Mouse (Mus musculus) forebrain, embryonic 15.5 days (tissue): Measurements from ENCODE around the gene Gm6583. TPM values are rescaled to one million over a fixed set of nuclear protein-coding genes. Genes with fewer than 3 reads are reported as not detected.

Experiments used
- ATAC-seq: fragments of 200-750 bp; cut with Nextera tagmentation; replicated peaks from 2 replicates; pipeline ENCODE4 v1.8.0; 2017; ENCODE audit warnings: mild to moderate bottlenecking, moderate TSS enrichment, moderate library complexity
- H3K27ac ChIP-seq: fragments of 300-500 bp; sonication (generic); replicated peaks from 2 replicates; pipeline ENCODE4 v1.5.1; 2015; ENCODE audit warnings: mild to moderate bottlenecking, inconsistent platforms
- H3K27me3 ChIP-seq: fragments of 300-500 bp; sonication (generic); 2 replicates; pipeline ENCODE4 v1.6.1; 2015; ENCODE audit warnings: inconsistent platforms
- H3K36me3 ChIP-seq: fragments of 300-500 bp; sonication (generic); 2 replicates; pipeline ENCODE4 v1.6.1; 2015; ENCODE audit warnings: mild to moderate bottlenecking, inconsistent platforms
- H3K4me1 ChIP-seq: fragments of 300-500 bp; sonication (generic); 2 replicates; pipeline ENCODE4 v1.6.1; 2015; ENCODE audit warnings: inconsistent platforms
- H3K4me2 ChIP-seq: fragments of 300-500 bp; sonication (generic); replicated peaks from 2 replicates; pipeline ENCODE4 v1.6.1; 2015; ENCODE audit warnings: mild to moderate bottlenecking, inconsistent platforms
- H3K4me3 ChIP-seq: fragments of 300-500 bp; sonication (generic); 2 replicates; pipeline ENCODE4 v1.5.1; 2015; ENCODE audit warnings: mild to moderate bottlenecking, inconsistent platforms
- H3K9ac ChIP-seq: fragments of 300-500 bp; sonication (generic); replicated peaks from 2 replicates; pipeline ENCODE4 v1.6.1; 2015; ENCODE audit warnings: mild to moderate bottlenecking, inconsistent platforms
- H3K9me3 ChIP-seq: fragments of 300-500 bp; sonication (generic); 2 replicates; pipeline ENCODE4 v1.6.1; 2016; ENCODE audit warnings: inconsistent platforms
- WGBS: fragments of 180-500 bp; shearing (Covaris S2); methylation state at CpG from one replicate; pipeline ENCODE4 v1.1.7; 2015; ENCODE audit warnings: mixed read lengths; 5-methylcytosine and 5-hydroxymethylcytosine counted together
- polyA plus RNA-seq: library from polyadenylated mRNA; unstranded; fragments of >200 nt; fragmentation: Nextera tagmentation; extraction: Ambion mirVana; gene quantifications from 2 replicates; pipeline ENCODE4 v1.2.1, GENCODE M21; 2015

The Gm6583 gene
- polyA plus RNA-seq, 1 experiment from 2014 or later, result 0.08 TPM

DNA sequence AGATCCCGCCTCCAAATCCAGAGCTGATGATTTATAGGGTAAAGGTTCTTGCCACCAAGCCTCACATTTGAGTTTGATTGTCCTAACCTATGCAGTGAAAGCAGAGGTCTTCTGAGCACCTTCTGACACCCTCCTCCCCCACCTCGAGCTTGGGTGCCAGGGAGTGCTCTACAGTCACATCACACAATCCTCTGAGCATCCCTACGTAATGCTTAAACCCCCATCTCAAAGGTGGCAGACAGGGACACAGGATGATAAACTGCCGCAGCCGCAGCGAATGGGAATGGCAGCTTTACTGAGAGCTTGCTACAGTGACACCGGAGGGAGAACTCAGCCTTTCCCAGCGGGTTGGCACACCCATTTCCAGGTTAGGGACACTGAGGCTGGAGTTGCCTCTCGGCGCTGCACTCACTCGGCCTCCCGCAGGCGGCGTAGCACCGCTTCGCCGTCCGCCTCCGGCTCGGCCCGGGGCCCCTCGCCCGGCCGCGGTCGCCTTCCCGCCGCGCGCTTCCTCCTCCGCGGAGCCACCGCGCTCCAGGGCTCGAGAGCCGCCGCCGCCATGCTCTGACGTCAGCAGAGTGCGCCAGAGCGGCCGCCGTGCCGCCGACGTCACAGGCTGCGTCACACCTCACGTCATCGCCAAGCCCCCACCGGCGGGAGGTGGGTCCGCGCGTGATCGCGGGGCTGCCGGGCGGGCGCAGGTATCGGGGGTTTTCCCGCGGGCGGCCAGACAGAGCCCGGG lies 13.2 kb downstream of the Gm6583 start, which contains the start of the genes Srrd and Hps4:
Srrd (minus strand) TSS at position 578 of the 742 bp plus-strand sequence.
Hps4 (plus strand) TSS at position 621 of the 742 bp plus-strand sequence.
- H3K4me2 ChIP-seq, result peak within 1 kb of the TSS; percentile 76
- H3K27me3 ChIP-seq, result no peaks in the 10 kb centered on the region
- H3K27ac ChIP-seq, result peak within 1 kb of the TSS; percentile 44
- WGBS, result 2% methylated on average over 64 of the region's 64 CpGs
- H3K4me3 ChIP-seq, result peak within 1 kb of the TSS; percentile 84
- ATAC-seq, result peak; percentile 72
- H3K36me3 ChIP-seq, result peaks cover 23% of the 10 kb centered on the region
- H3K4me1 ChIP-seq, result peaks cover 33% of the 10 kb centered on the region
- peak within 1 kb of the TSS; percentile 71 for H3K9ac ChIP-seq
- H3K9me3 ChIP-seq, result no peaks in the 10 kb centered on the region

DNA sequence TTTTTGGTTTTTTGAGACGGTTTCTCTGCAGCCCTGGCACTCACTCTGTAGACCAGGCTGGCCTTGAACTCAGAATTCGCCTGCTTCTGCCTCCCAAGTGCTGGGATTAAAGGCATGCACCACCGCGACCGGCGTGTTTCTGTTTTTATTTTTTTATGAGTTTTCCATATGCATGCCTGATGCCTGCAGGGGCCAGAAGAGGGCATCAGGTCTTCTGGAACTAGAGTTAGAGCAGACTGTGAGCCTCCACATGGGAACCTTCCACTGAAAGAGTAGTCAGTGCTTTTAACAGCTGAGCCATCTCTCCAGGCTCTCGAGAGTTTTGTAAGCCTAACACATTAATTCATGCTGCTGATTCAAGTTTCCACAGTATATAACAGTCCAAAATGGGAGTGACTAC lies 16.6 kb downstream of the Gm6583 start:
- Histone ChIP-seq H3K9ac (no peak overlapping the region), H3K36me3 (peaks cover 53% of the 10 kb centered on the region), H3K4me1 (peaks cover 22% of the 10 kb centered on the region), H3K27me3 (no peaks in the 10 kb centered on the region), H3K9me3 (no peaks in the 10 kb centered on the region), H3K4me2 (no peak overlapping the region), H3K27ac (no peak overlapping the region), H3K4me3 (no peak overlapping the region)
- 80% methylated on average over 7 of the region's 7 CpGs for WGBS
- no peak for ATAC-seq

DNA sequence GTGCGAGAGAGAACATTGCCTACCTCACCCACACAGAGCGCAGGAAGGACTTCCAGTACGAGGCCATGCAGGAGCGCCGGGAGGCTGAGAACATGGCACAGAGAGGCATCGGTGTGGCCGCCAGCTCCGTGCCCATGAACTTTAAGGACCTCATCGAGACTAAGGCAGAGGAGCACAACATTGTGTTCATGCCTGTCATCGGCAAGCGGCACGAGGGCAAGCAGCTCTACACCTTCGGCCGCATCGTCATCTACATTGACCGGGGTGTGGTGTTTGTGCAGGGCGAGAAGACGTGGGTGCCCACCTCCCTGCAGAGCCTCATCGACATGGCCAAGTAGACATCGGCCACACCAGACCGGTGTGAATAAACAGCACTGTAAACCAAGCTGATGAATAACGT lies 18.8 kb downstream of the Gm6583 start:
- Histone ChIP-seq H3K27ac (no peak overlapping the region), H3K4me1 (peaks cover 6% of the 10 kb centered on the region), H3K4me3 (no peak overlapping the region), H3K9me3 (no peaks in the 10 kb centered on the region), H3K9ac (no peak overlapping the region), H3K4me2 (no peak overlapping the region), H3K27me3 (no peaks in the 10 kb centered on the region), H3K36me3 (peaks cover 74% of the 10 kb centered on the region)
- ATAC-seq, result no peak
- WGBS, result 95% methylated on average over 22 of the region's 22 CpGs

- 32% methylated on average over 2 of the region's 2 CpGs for WGBS
- no peak overlapping the region for H3K27ac ChIP-seq
- no peak overlapping the region for H3K4me3 ChIP-seq
- H3K36me3 ChIP-seq, result peaks cover 89% of the 10 kb centered on the region
- no peak overlapping the region for H3K4me2 ChIP-seq
- H3K27me3 ChIP-seq, result no peaks in the 10 kb centered on the region
- H3K9ac ChIP-seq, result no peak overlapping the region
- H3K9me3 ChIP-seq, result no peaks in the 10 kb centered on the region
- ATAC-seq, result no peak; the same call in 1 of the 2 replicates
- no peaks in the 10 kb centered on the region for H3K4me1 ChIP-seq
These were observed 20.4 kb downstream of the Gm6583 start for GRCm38 (mm10) chr5:112335473-112335872.

- Histone ChIP-seq H3K9ac (no peak overlapping the region), H3K9me3 (no peaks in the 10 kb centered on the region), H3K27me3 (no peaks in the 10 kb centered on the region), H3K36me3 (peaks cover 56% of the 10 kb centered on the region), H3K27ac (no peak overlapping the region), H3K4me1 (peaks cover 18% of the 10 kb centered on the region), H3K4me2 (no peak overlapping the region), H3K4me3 (no peak overlapping the region)
- no peak for ATAC-seq
- WGBS, result 95% methylated on average over 14 of the region's 14 CpGs
These were observed 25.8 kb downstream of the Gm6583 start for GRCm38 (mm10) chr5:112329805-112330564.

DNA sequence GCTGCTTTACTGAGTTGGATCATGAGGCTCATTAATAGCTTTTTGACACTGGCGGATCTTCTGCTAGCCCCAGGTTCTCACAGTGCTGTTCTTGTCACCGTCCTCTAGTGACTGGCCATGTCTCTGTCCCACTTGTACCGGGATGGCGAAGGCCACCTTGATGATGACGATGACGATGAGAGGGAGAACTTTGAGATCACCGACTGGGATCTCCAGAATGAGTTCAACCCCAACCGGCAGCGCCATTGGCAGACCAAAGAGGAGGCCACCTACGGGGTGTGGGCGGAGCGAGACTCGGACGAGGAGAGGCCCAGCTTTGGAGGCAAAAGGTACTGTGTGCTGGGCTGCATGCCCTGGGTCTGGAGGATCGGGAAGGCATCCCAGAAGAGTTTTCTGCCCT lies 28.0 kb downstream of the Gm6583 start:
- Histone ChIP-seq H3K9ac (no peak overlapping the region), H3K4me2 (no peak overlapping the region), H3K4me1 (peaks cover 18% of the 10 kb centered on the region), H3K36me3 (peaks cover 35% of the 10 kb centered on the region), H3K9me3 (no peaks in the 10 kb centered on the region), H3K4me3 (no peak overlapping the region), H3K27me3 (no peaks in the 10 kb centered on the region), H3K27ac (no peak overlapping the region)
- ATAC-seq, result no peak
- 93% methylated on average over 15 of the region's 15 CpGs for WGBS

GRCm38 (mm10) chr5:112326446-112327009 lies 29.3 kb downstream of the Gm6583 start:
- Histone ChIP-seq H3K36me3 (peaks cover 22% of the 10 kb centered on the region), H3K4me1 (peaks cover 18% of the 10 kb centered on the region), H3K27me3 (no peaks in the 10 kb centered on the region), H3K9ac (peak overlapping the region; percentile 79), H3K9me3 (no peaks in the 10 kb centered on the region), H3K27ac (peak overlapping the region; percentile 91), H3K4me3 (peak overlapping the region; percentile 96), H3K4me2 (peak overlapping the region; percentile 74)
- under 1% methylated on average over 32 of the region's 33 CpGs for WGBS
- peak; percentile 32 for ATAC-seq

GRCm38 (mm10) chr5:112325546-112326445 lies 30.0 kb downstream of the Gm6583 start, which contains the start of gene Tfip11:
Gene Tfip11 (plus strand): TSS chr5:112326358.
- WGBS, result 9% methylated on average over 48 of the region's 48 CpGs

GRCm38 (mm10) chr5:112324637-112325545 lies 30.9 kb downstream of the Gm6583 start:
- WGBS, result 36% methylated on average over 24 of the region's 24 CpGs
- H3K4me3 ChIP-seq, result peak overlapping the region; percentile 96; the same call in 1 of the 2 replicates
- ATAC-seq, result 0 out of 2 replicates have a peak, but pooled peaks have one; percentile 18

More at GRCm38 (mm10) chr5:112325546-112326445, 30.0 kb downstream of the Gm6583 start, which contains the start of gene Tfip11:
- Histone ChIP-seq H3K9me3 (no peaks in the 10 kb centered on the region), H3K9ac (peak within 1 kb of the TSS; percentile 79), H3K4me2 (peak within 1 kb of the TSS; percentile 74), H3K27ac (peak within 1 kb of the TSS; percentile 91), H3K4me1 (peaks cover 18% of the 10 kb centered on the region), H3K27me3 (no peaks in the 10 kb centered on the region), H3K36me3 (peaks cover 15% of the 10 kb centered on the region), H3K4me3 (peak within 1 kb of the TSS; percentile 96)
- ATAC-seq, result peak; percentile 94

GRCm38 (mm10) chr5:112323246-112323645 lies 32.6 kb downstream of the Gm6583 start:
- Histone ChIP-seq H3K27ac (no peak overlapping the region), H3K4me1 (peaks cover 18% of the 10 kb centered on the region), H3K36me3 (no peaks in the 10 kb centered on the region), H3K9ac (no peak overlapping the region), H3K4me3 (no peak overlapping the region), H3K9me3 (no peaks in the 10 kb centered on the region), H3K27me3 (no peaks in the 10 kb centered on the region), H3K4me2 (no peak overlapping the region)
- WGBS, result 86% methylated on average over 6 of the region's 6 CpGs
- no peak for ATAC-seq

More at GRCm38 (mm10) chr5:112324637-112325545, 30.9 kb downstream of the Gm6583 start:
- Histone ChIP-seq H3K4me1 (peaks cover 18% of the 10 kb centered on the region), H3K27ac (no peak overlapping the region), H3K9me3 (no peaks in the 10 kb centered on the region), H3K9ac (no peak overlapping the region), H3K36me3 (peaks cover 7% of the 10 kb centered on the region), H3K27me3 (no peaks in the 10 kb centered on the region), H3K4me2 (peak overlapping the region; percentile 74)
